Mouse (Mus musculus): Measurements from ENCODE around the gene Mcat. TPM values are rescaled to one million over a fixed set of nuclear protein-coding genes. Genes with fewer than 3 reads are reported as not detected.
A peak's percentile ranks its signal among the peaks of the same experiment; 100 is the strongest.
"Not testable (repeated sequence)": the region's sequence is repeated elsewhere in the genome, so short reads cannot be mapped to it uniquely, and the experiment has no call there.

Gene Mcat
- polyA plus RNA-seq, 1 experiment, result 49.8 TPM

- Histone ChIP-seq H3K27ac (ENCODE audit: control insufficient read depth, insufficient read depth, low read depth, low read length) (peak overlapping the region; percentile 69; the same call in 1 of the 2 replicates), H3K36me3 (ENCODE audit: control insufficient read depth, insufficient read depth, low read length) (no peaks in the 10 kb centered on the region), H3K4me1 (ENCODE audit: control insufficient read depth, insufficient read depth, low read length) (peaks cover 10% of the 10 kb centered on the region), H3K4me3 (ENCODE audit: control insufficient read depth, low read depth, low read length) (peak overlapping the region; percentile 90), H3K27me3 (ENCODE audit: control insufficient read depth, insufficient read depth, low read length) (no peaks in the 10 kb centered on the region)
- TF ChIP-seq POLR2A (IDR thresholded peaks at IDR 0.05; ENCODE audit: control insufficient read depth, low read depth, low read length) (no peak), CTCF (IDR thresholded peaks at IDR 0.05; ENCODE audit: control insufficient read depth, insufficient read depth, insufficient replicate concordance, low read depth, low read length) (peak; percentile 26; the same call in 1 of the 2 replicates)
Observed at GRCm38 (mm10) chr15:83509950-83510804, 53.4 kb downstream of the Mcat start.

GRCm38 (mm10) chr15:83501483-83501882, 62.1 kb downstream of the Mcat start:
- H3K36me3 ChIP-seq (ENCODE audit: control insufficient read depth, insufficient read depth, low read length); H3K27me3 ChIP-seq (ENCODE audit: control insufficient read depth, insufficient read depth, low read length); H3K4me3 ChIP-seq (ENCODE audit: control insufficient read depth, low read depth, low read length); H3K4me1 ChIP-seq (ENCODE audit: control insufficient read depth, insufficient read depth, low read length); H3K27ac ChIP-seq (ENCODE audit: control insufficient read depth, insufficient read depth, low read depth, low read length): not testable (repeated sequence)

GRCm38 (mm10) chr15:83500352-83500751, 63.2 kb downstream of the Mcat start:
- Histone ChIP-seq H3K27me3 (ENCODE audit: control insufficient read depth, insufficient read depth, low read length) (no peaks in the 10 kb centered on the region), H3K27ac (ENCODE audit: control insufficient read depth, insufficient read depth, low read depth, low read length) (no peak overlapping the region), H3K4me3 (ENCODE audit: control insufficient read depth, low read depth, low read length) (no peak overlapping the region), H3K4me1 (ENCODE audit: control insufficient read depth, insufficient read depth, low read length) (peaks cover 12% of the 10 kb centered on the region), H3K36me3 (ENCODE audit: control insufficient read depth, insufficient read depth, low read length) (no peaks in the 10 kb centered on the region; the same call in 1 of the 2 replicates)
- peak; percentile 69; the same call in 1 of the 2 replicates for TF ChIP-seq CTCF (IDR thresholded peaks at IDR 0.05; ENCODE audit: control insufficient read depth, insufficient read depth, insufficient replicate concordance, low read depth, low read length)
- TF ChIP-seq POLR2A (IDR thresholded peaks at IDR 0.05; ENCODE audit: control insufficient read depth, low read depth, low read length), result no peak

- no peaks in the 10 kb centered on the region; the same call in 1 of the 2 replicates for H3K36me3 ChIP-seq (ENCODE audit: control insufficient read depth, insufficient read depth, low read length)
- peaks cover 13% of the 10 kb centered on the region for H3K4me1 ChIP-seq (ENCODE audit: control insufficient read depth, insufficient read depth, low read length)
- TF ChIP-seq CTCF (IDR thresholded peaks at IDR 0.05; ENCODE audit: control insufficient read depth, insufficient read depth, insufficient replicate concordance, low read depth, low read length), result no peak
- no peak for TF ChIP-seq POLR2A (IDR thresholded peaks at IDR 0.05; ENCODE audit: control insufficient read depth, low read depth, low read length)
- H3K27me3 ChIP-seq (ENCODE audit: control insufficient read depth, insufficient read depth, low read length), result no peaks in the 10 kb centered on the region
- no peak overlapping the region for H3K27ac ChIP-seq (ENCODE audit: control insufficient read depth, insufficient read depth, low read depth, low read length)
- H3K4me3 ChIP-seq (ENCODE audit: control insufficient read depth, low read depth, low read length), result no peak overlapping the region
Observed at GRCm38 (mm10) chr15:83499211-83499755, 64.3 kb downstream of the Mcat start.

GRCm38 (mm10) chr15:83497299-83497698, 66.3 kb downstream of the Mcat start:
- TF ChIP-seq CTCF (IDR thresholded peaks at IDR 0.05; ENCODE audit: control insufficient read depth, insufficient read depth, insufficient replicate concordance, low read depth, low read length), result peak; percentile 2; the same call in 1 of the 2 replicates
- no peak for TF ChIP-seq POLR2A (IDR thresholded peaks at IDR 0.05; ENCODE audit: control insufficient read depth, low read depth, low read length)
- Histone ChIP-seq H3K4me1 (ENCODE audit: control insufficient read depth, insufficient read depth, low read length) (peaks cover 13% of the 10 kb centered on the region), H3K36me3 (ENCODE audit: control insufficient read depth, insufficient read depth, low read length) (no peaks in the 10 kb centered on the region; the same call in 1 of the 2 replicates), H3K27ac (ENCODE audit: control insufficient read depth, insufficient read depth, low read depth, low read length) (no peak overlapping the region), H3K4me3 (ENCODE audit: control insufficient read depth, low read depth, low read length) (no peak overlapping the region), H3K27me3 (ENCODE audit: control insufficient read depth, insufficient read depth, low read length) (no peaks in the 10 kb centered on the region)

Other genes starting within 250 kb of the Mcat start
- 139 and 142 TPM in 2 replicates for gene Arfgap3, start 213.5 kb downstream of the Mcat start, polyA plus RNA-seq (2012; rRNA removed)
- gene Pacsin2, start 99.2 kb downstream of the Mcat start, polyA plus RNA-seq (2012; rRNA removed), result 103 and 108 TPM in 2 replicates
- 25.2 and 28.8 TPM in 2 replicates for gene Ttll1, start 52.9 kb downstream of the Mcat start, polyA plus RNA-seq (2012; rRNA removed)
- 9.8 and 11.0 TPM in 2 replicates for gene Bik, start 36.9 kb downstream of the Mcat start, polyA plus RNA-seq (2012; rRNA removed)
- gene Tspo, start 195 bp downstream of the Mcat start, polyA plus RNA-seq (2012; rRNA removed), result 19.5 and 20.2 TPM in 2 replicates
- 8.2 and 10.5 TPM in 2 replicates for gene Ttll12, start 31.4 kb upstream of the Mcat start, polyA plus RNA-seq (2012; rRNA removed)
- 0.96 and 1.4 TPM in 2 replicates for gene Scube1, start 161.2 kb upstream of the Mcat start, polyA plus RNA-seq (2012; rRNA removed)
- 4.1 and 5.6 TPM in 2 replicates for gene Mpped1, start 215.7 kb upstream of the Mcat start, polyA plus RNA-seq (2012; rRNA removed)

All from testis, adult 2 months (tissue).